Mouse (Mus musculus) heart, adult 2 months (tissue): ENCODE measurements around the gene Lamtor3.

Experiments used
- CTCF ChIP-seq: fragments of 200-600 bp; IDR thresholded peaks from 2 replicates; pipeline ENCODE4 v1.8.1; 2022; ENCODE audit warnings: antibody characterized with exemption, mild to moderate bottlenecking, moderate library complexity
- POLR2A ChIP-seq: fragments of 200-500 bp; IDR thresholded peaks from 2 replicates; pipeline ENCODE4 v1.6.1; 2011; ENCODE audit warnings: mild to moderate bottlenecking, low read depth, low read length, control low read depth; ENCODE audit not compliant: insufficient read depth

DNA sequence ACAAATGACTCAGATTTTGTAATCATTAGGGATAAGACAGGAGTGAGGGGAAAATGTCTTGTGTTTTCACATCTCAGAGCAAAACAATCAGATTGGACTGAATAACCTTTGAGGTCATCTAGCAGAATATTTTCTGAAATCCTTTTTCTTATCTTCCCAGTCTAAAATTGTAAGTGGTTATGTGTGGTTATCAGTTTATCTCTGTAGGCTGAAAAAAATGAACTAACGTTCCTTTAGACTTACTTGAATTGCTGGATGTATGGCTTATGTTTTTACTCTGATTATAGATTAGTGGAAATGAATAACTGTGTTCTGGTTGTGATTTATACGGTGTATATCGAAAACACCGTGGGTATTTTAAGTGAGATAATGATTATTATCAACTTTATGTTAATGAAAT is 2.3 kb downstream of the Lamtor3 start:
- TF ChIP-seq POLR2A, result no peak
- no peak for TF ChIP-seq CTCF
